Mouse (Mus musculus): Measurements from ENCODE around the gene Srpk3.

DNA sequence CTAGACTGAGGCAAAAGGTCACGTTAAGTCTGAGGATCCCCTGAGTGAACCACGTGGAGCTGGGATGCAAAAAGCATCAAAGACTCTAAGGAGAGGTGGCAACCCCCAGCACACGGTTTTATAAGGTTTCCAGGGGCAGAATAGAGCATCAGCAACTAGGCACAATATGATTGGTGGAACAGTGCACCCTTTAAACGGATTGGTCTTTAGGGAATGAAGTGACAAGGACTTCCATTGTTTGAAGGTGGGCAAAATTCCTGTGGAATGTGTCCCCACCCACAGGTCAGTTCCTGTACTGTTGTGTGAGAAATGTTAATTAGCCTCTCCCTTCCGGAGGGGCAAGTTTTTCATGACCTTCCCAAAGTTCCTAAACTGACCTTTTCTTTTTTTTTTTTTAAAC, 35.1 kb upstream of the Srpk3 start:
- no peak for TF ChIP-seq CTCF (IDR thresholded peaks at IDR 0.05; ENCODE audit: insufficient read depth, low read length)
- no peak for TF ChIP-seq POLR2A (IDR thresholded peaks at IDR 0.05; ENCODE audit: borderline replicate concordance, extremely low read depth, low read depth, low read length)
